ENCODE assay signal across 27 mouse cellular contexts in genomic region chr13:48398617-48399016, GRCm38 (mm10).
A peak's percentile ranks its signal among the peaks of the same experiment; 100 is the strongest.
DNase-seq lines count a peak whose midpoint lies in the region.
"Had no signal": no experiment of that assay in that cellular context is flagged by ENCODE, and none has a peak within 500 bp of the region (broad histone marks: within the 10 kb centered on the region; RNA-seq: fewer than 3 reads in every experiment).

No protein-coding gene starts in this region.

- no peak overlapping the region for H3K27ac ChIP-seq in heart, embryonic 10.5 days
- H3K27ac ChIP-seq: embryonic facial prominence, embryonic 12.5 days; embryonic facial prominence, embryonic 15.5 days; forebrain, embryonic 12.5 days; forebrain, embryonic 15.5 days; heart, adult 2 months; heart, embryonic 15.5 days; hindbrain, embryonic 10.5 days; hindbrain, embryonic 13.5 days; intestine, embryonic 15.5 days had no signal

- 71% methylated on average over 3 of the region's 3 CpGs for WGBS in heart, embryonic 10.5 days

- H3K27me3 ChIP-seq in heart, embryonic 10.5 days (ENCODE audit: insufficient read depth, poor library complexity, severe bottlenecking) = no peaks in the 10 kb centered on the region
- H3K27me3 ChIP-seq: embryonic facial prominence, embryonic 12.5 days; embryonic facial prominence, embryonic 15.5 days; forebrain, embryonic 15.5 days; heart, embryonic 15.5 days; hindbrain, embryonic 13.5 days; intestine, embryonic 15.5 days had no signal

- peaks cover 11% of the 10 kb centered on the region for H3K4me1 ChIP-seq in heart, embryonic 10.5 days
- H3K4me1 ChIP-seq: embryonic facial prominence, embryonic 12.5 days; embryonic facial prominence, embryonic 15.5 days; heart, embryonic 15.5 days; intestine, embryonic 15.5 days had no signal

- no peaks in the 10 kb centered on the region for H3K36me3 ChIP-seq in heart, embryonic 10.5 days
- H3K36me3 ChIP-seq: embryonic facial prominence, embryonic 12.5 days; embryonic facial prominence, embryonic 15.5 days; forebrain, embryonic 12.5 days; forebrain, embryonic 15.5 days; heart, embryonic 12.5 days; heart, embryonic 15.5 days; hindbrain, embryonic 10.5 days; hindbrain, embryonic 13.5 days; intestine, embryonic 15.5 days had no signal

- DNase-seq in adrenal gland, adult 2 months = peak; percentile 59
- DNase-seq in adrenal gland, postnatal 25 days = no peak
- peak; percentile 4 for DNase-seq in heart, embryonic 10.5 days (ENCODE audit: low spot score)
- DNase-seq in heart, adult 9 months (ENCODE audit: low spot score in 2 of 2) = no peak
- DNase-seq in adrenal gland, postnatal 36 days = peak; percentile 32 to 48
- no peak for DNase-seq in cerebellum, postnatal 4 days (ENCODE audit: low spot score in 2 of 2)
- no peak for DNase-seq in layer of hippocampus, postnatal 36 days
- DNase-seq: cerebellum, adult 11-12 months; cerebellum, adult 8-10 months; cerebellum, postnatal 10 days; cerebellum, postnatal 36 days; gastrocnemius, postnatal 10 days; gastrocnemius, postnatal 36 days; heart, adult 2 months; heart, postnatal 10 days; heart, postnatal 36 days; kidney, adult 11 months; kidney, adult 8-10 months had no signal

- no peaks in the 10 kb centered on the region for H3K9me3 ChIP-seq in heart, embryonic 10.5 days
- H3K9me3 ChIP-seq: embryonic facial prominence, embryonic 12.5 days; embryonic facial prominence, embryonic 15.5 days; forebrain, embryonic 12.5 days; forebrain, embryonic 15.5 days; heart, embryonic 12.5 days; heart, embryonic 15.5 days; hindbrain, embryonic 10.5 days; hindbrain, embryonic 13.5 days; intestine, embryonic 15.5 days had no signal

- no peak overlapping the region for H3K4me3 ChIP-seq in heart, embryonic 10.5 days
- H3K4me3 ChIP-seq: embryonic facial prominence, embryonic 12.5 days; embryonic facial prominence, embryonic 15.5 days; forebrain, embryonic 12.5 days; forebrain, embryonic 15.5 days; heart, adult 2 months; heart, embryonic 12.5 days; heart, embryonic 15.5 days; hindbrain, embryonic 10.5 days; hindbrain, embryonic 13.5 days; intestine, embryonic 15.5 days had no signal

Comparison
In these comparisons a context has a peak if more than half of its experiments do, and no peak if none do; other contexts are left out.
1. DNase-seq: peak in adrenal gland, adult 2 months (single experiment), heart, embryonic 10.5 days (single experiment) and adrenal gland, postnatal 36 days (2 of 2); none in adrenal gland, postnatal 25 days (single experiment), heart, adult 9 months (0 of 2), cerebellum, postnatal 4 days (0 of 2) and layer of hippocampus, postnatal 36 days (0 of 2).